Mouse (Mus musculus) cerebellum, adult 9-10 months (tissue): ENCODE measurements at regions not wholly inside any gene's neighbourhood (a gene's known extent, or its start where the extent isn't known, plus 50 kb on each side); places are given as distances from the start of the nearest gene placed in this dataset.

Source experiments
- DNase-seq: peaks from one replicate; pipeline ENCODE4 v3.0.0; 2022

DNA sequence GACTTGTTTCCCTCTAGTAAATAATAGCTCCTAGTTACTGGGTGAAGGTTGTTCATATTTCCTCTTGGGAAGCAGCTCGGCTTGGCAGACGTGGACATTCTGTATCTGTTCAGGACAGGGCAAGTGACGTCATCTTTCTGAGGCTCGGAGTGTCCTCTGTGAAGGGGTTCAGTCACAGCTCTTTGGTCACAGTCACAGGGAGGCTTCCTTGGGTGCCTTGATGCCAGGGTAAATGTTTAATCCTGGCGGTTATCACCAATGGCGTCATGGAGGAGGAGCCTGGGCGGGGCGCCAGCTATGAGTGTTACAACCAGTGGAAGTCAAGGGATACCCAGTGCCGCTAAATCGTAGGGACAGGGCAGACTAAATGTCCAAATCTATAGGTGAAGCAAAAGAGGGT lies 56.3 kb upstream of the Med13l start:
- no peak for DNase-seq

DNA sequence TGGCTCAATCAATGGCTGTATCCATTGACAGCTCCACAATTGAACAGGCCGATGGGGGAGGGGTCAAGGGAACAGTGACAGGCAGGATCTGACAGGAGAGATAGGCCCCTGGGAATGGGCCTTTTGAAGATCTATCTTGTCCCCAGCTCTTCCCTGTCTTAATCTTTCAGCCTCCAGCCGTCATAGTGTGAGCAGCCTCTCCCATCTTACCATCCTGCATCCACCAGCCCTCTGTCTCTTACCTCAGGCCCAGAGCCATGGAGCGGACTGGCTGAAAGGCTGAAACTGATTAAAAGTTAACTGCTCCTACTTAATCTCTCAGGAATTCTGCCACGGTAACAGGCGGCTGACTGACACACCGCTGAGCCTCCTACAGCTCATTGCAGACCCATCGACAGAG lies 55.6 kb upstream of the Med13l start:
- DNase-seq = no peak

DNA sequence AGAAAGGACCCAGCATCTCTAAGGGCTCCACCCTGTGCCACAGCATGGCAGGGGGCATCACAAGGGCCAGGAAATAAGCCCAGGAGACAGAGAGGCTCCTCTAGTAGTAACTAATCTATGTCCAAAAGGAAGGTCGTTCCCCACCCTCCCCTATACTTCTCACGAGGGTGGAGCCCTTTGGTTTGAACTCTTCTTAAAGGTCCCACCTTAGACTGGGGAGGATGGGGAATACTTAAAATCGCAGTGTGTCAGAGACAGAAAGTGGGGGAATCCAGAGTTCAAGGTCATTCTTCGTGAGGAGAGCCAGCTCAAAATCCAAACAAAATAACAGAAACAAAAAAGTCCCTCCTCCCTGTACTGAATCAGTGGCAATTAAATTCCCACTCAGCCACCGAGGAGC lies 50.6 kb upstream of the Med13l start:
- DNase-seq = no peak
